Mouse (Mus musculus) olfactory bulb, adult 2 months (tissue): ENCODE measurements around the gene Clec2d.

Experiments
- CTCF ChIP-seq: fragments of 200-500 bp; IDR thresholded peaks from 2 replicates; pipeline ENCODE4 v1.5.1; 2012; ENCODE audit warnings: low read depth, mild to moderate bottlenecking, low read length, moderate library complexity; ENCODE audit not compliant: insufficient read depth
- POLR2A ChIP-seq: fragments of 200-500 bp; IDR thresholded peaks from 2 replicates; pipeline ENCODE4 v1.6.1; 2012; ENCODE audit warnings: mild to moderate bottlenecking, low read depth, low read length, moderate library complexity; ENCODE audit not compliant: insufficient read depth

GRCm38 (mm10) chr6:129202306-129202705 lies 21.9 kb downstream of the Clec2d start:
- TF ChIP-seq CTCF (no peak), POLR2A (no peak)
